Mouse (Mus musculus) heart, adult 10 weeks (tissue): ENCODE measurements around the gene Ccl28. TPM values are rescaled to one million over a fixed set of nuclear protein-coding genes. Genes with fewer than 3 reads are reported as not detected.

Source experiments
- polyA plus RNA-seq: library from polyadenylated mRNA; stranded (reverse); fragments of 350-450 nt; fragmentation: Illumina TruSeq; extraction: RNeasy Lipid Tissue Mini Kit (QIAGEN cat#74804); gene quantifications from one replicate; pipeline ENCODE4 v1.2.3, GENCODE M21; 2014; ENCODE audit warnings: low read depth, low replicate concordance

Ccl28 gene
- polyA plus RNA-seq, result 0.34 TPM

DNA sequence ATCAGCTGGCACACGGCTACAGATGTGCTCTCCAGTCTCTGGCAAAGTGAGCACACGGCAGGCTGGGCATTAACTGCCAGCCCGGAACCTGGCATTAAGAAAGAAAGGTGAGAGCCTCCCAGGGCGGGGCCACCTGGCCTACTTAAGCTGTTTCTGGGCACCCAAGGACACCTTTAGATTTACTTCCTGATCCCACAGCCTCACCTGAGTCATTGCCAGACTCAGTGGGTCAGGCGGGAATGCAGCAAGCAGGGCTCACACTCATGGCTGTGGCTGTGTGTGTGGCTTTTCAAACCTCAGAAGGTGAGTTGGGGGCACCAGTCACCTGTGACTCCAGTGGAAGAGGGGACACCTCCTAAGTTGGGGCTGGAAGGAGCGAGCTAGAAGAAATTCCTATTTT lies at the start of gene Ccl28:
Ccl28 (plus strand) TSS at position 186 of the 400 bp plus-strand sequence.

GRCm38 (mm10) chr13:119690039-119690728 lies 66.6 kb downstream of the Ccl28 start, which contains the start of gene Hmgcs1:
Gene Hmgcs1 (plus strand): TSS chr13:119690379.

Other genes with a start within 250 kb of the Ccl28 start
- 122 TPM for gene Paip1, start 195.2 kb upstream of the Ccl28 start, polyA plus RNA-seq
- 19.3 TPM for gene 4833420G17Rik, start 161.1 kb upstream of the Ccl28 start, polyA plus RNA-seq
- 55.7 TPM for gene Tmem267, start 135.8 kb upstream of the Ccl28 start, polyA plus RNA-seq
- 2.6 TPM for gene 3110070M22Rik, start 135.4 kb upstream of the Ccl28 start, polyA plus RNA-seq
- 34.6 TPM for gene Hmgcs1, start 66.6 kb downstream of the Ccl28 start, polyA plus RNA-seq
- gene Nim1k, start 132.1 kb downstream of the Ccl28 start, polyA plus RNA-seq, result 2.5 TPM
- gene Zfp131, start 167.1 kb downstream of the Ccl28 start, polyA plus RNA-seq, result 21.4 TPM
- gene AF067063, start 206.4 kb downstream of the Ccl28 start, polyA plus RNA-seq, result not detected
- gene D13Ertd608e, start 212.2 kb downstream of the Ccl28 start, polyA plus RNA-seq, result not detected